Mouse (Mus musculus) limb, embryonic 11.5 days (tissue): ENCODE measurements around the gene Ddx28. TPM values are rescaled to one million over a fixed set of nuclear protein-coding genes. Genes with fewer than 3 reads are reported as not detected.
"Not testable (repeated sequence)": the region's sequence is repeated elsewhere in the genome, so short reads cannot be mapped to it uniquely, and the experiment has no call there.

ENCODE experiments used
- ATAC-seq: fragments of 200-750 bp; cut with Nextera tagmentation; 2 replicates; pipeline ENCODE4 v1.8.0; 2017; ENCODE audit warnings: low read depth; ENCODE audit not compliant: insufficient number of reproducible peaks, low FRiP score, low TSS enrichment
- DNase-seq: peaks from one replicate; pipeline ENCODE4 v3.0.0-alpha.2; 2015; ENCODE audit warnings: low spot score
- H3K27ac ChIP-seq: fragments of 300-500 bp; sonication (generic); replicated peaks from 2 replicates; pipeline ENCODE4 v1.5.1; 2014; ENCODE audit warnings: low read depth, mild to moderate bottlenecking, low read length
- H3K27me3 ChIP-seq: fragments of 300-500 bp; sonication (generic); 2 replicates; pipeline ENCODE4 v1.6.1; 2014; ENCODE audit warnings: mild to moderate bottlenecking, low read length, mixed read lengths; ENCODE audit not compliant: control insufficient read depth, insufficient read depth
- H3K36me3 ChIP-seq: fragments of 300-500 bp; sonication (generic); 2 replicates; pipeline ENCODE4 v1.6.1; 2014; ENCODE audit warnings: mild to moderate bottlenecking, low read length, moderate library complexity, mixed read lengths; ENCODE audit not compliant: control insufficient read depth, insufficient read depth
- H3K4me1 ChIP-seq: fragments of 300-500 bp; sonication (generic); 2 replicates; pipeline ENCODE4 v1.6.1; 2014; ENCODE audit warnings: low read length, mixed read lengths; ENCODE audit not compliant: control insufficient read depth, insufficient read depth
- H3K4me2 ChIP-seq: fragments of 300-500 bp; sonication (generic); 2 replicates; pipeline ENCODE4 v1.6.1; 2014; ENCODE audit warnings: low read depth, mild to moderate bottlenecking, moderate library complexity; ENCODE audit not compliant: severe bottlenecking
- H3K4me3 ChIP-seq: fragments of 300-500 bp; sonication (generic); 2 replicates; pipeline ENCODE4 v1.5.1; 2014; ENCODE audit warnings: low read depth, low read length
- H3K9ac ChIP-seq: fragments of 300-500 bp; sonication (generic); 2 replicates; pipeline ENCODE4 v1.6.1; 2014; ENCODE audit warnings: mild to moderate bottlenecking, low read length
- H3K9me3 ChIP-seq: fragments of 300-500 bp; sonication (generic); 2 replicates; pipeline ENCODE4 v1.6.1; 2016; ENCODE audit warnings: low read length; ENCODE audit not compliant: control insufficient read depth
- WGBS: fragments of 180-500 bp; shearing (Covaris S2); extraction: QIAGEN DNeasy Blood & Tissue Kit; methylation state at CpG from one replicate; pipeline ENCODE4 v1.1.7; 2014; 5-methylcytosine and 5-hydroxymethylcytosine counted together
- polyA plus RNA-seq: library from polyadenylated mRNA; unstranded; fragments of >200 nt; fragmentation: Nextera tagmentation; extraction: Ambion mirVana; gene quantifications from 2 replicates; pipeline ENCODE4 v1.2.1, GENCODE M21; 2014

Ddx28 gene
- polyA plus RNA-seq, 1 experiment from 2014 or later, result 23.1 TPM

DNA sequence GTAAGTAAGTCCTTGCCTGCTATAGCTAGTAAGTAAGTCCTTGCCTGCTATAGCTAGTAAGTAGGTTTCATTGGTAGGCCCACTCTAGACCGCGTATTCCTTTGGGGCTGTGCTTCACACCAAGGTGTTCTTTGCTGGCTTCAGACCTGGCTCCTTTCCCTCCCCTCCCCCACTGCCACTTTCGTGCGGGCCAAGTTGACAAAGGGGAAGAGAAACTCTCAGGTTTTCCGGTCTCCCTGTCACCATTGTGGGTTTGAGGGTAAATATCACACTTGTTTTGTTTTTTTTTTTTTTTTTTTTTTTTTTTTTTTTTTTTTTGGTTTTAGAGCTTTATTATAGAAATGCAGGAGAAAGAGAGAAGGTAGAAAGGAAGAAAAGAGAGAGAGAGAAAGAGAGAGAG lies 19.2 kb downstream of the Ddx28 start:
- Histone ChIP-seq H3K9me3 (no peaks in the 10 kb centered on the region), H3K27me3 (no peaks in the 10 kb centered on the region), H3K4me1 (no peaks in the 10 kb centered on the region), H3K9ac (no peak overlapping the region), H3K4me2 (no peak overlapping the region), H3K27ac (no peak overlapping the region), H3K4me3 (no peak overlapping the region), H3K36me3 (no peaks in the 10 kb centered on the region)
- 60% methylated on average over 5 of the region's 5 CpGs for WGBS
- ATAC-seq (no peak), DNase-seq (no peak)

- WGBS, result 95% methylated on average over 2 of the region's 2 CpGs
- no peaks in the 10 kb centered on the region for H3K4me1 ChIP-seq
Measured at GRCm38 (mm10) chr8:105991546-105991945, 20.1 kb downstream of the Ddx28 start.

DNA sequence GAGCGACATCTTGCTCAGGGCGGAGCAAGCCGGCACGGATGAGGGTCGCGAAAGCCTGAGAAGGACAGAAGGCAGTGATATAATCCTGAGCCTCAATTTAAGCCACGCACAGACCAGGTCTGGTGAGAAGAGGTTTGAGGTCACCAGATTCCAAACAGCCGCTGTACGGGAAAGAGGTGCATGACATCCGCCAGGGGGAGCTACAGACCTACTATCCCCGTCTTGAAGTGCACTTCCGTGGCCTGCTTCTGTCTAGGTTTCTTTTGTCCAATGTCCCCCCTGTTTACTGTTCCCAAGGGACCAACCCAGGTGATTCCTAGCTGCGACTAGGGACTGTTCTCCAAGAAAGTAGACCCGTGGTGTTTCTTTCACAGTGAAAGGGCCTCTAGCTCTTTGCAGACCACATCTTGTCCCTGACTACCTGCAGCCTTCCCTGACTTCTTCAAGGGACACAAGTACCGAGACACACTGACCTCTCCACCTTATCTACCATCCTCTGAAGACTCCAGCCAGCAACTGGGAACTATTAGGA lies 20.8 kb downstream of the Ddx28 start, which contains the start of gene Dus2:
Gene Dus2 (plus strand): TSS at position 482 of the 532 bp plus-strand sequence.
- Histone ChIP-seq H3K27ac (no peak within 1 kb of the TSS), H3K27me3 (no peaks in the 10 kb centered on the region), H3K36me3 (no peaks in the 10 kb centered on the region), H3K4me2 (no peak within 1 kb of the TSS; the same call in 1 of the 2 replicates), H3K4me1 (no peaks in the 10 kb centered on the region), H3K4me3 (no peak within 1 kb of the TSS), H3K9me3 (no peaks in the 10 kb centered on the region), H3K9ac (0 out of 2 replicates have a peak within 1 kb of the TSS, but pooled peaks have one; percentile 30)
- ATAC-seq, result 0 out of 2 replicates have a peak, but pooled peaks have one; percentile 54
- peak; percentile 91 for DNase-seq
- WGBS, result 10% methylated on average over 15 of the region's 15 CpGs

More at GRCm38 (mm10) chr8:105991546-105991945, 20.1 kb downstream of the Ddx28 start:
- Histone ChIP-seq H3K27ac (no peak overlapping the region), H3K9me3 (no peaks in the 10 kb centered on the region), H3K4me2 (no peak overlapping the region), H3K9ac (no peak overlapping the region), H3K36me3 (no peaks in the 10 kb centered on the region), H3K4me3 (no peak overlapping the region), H3K27me3 (no peaks in the 10 kb centered on the region)
- ATAC-seq (no peak), DNase-seq (no peak)

- ATAC-seq (no peak), DNase-seq (no peak)
- no peak overlapping the region for H3K4me2 ChIP-seq
- no peak overlapping the region for H3K27ac ChIP-seq
- whole genome bisulfite sequencing, result 88% methylated on average over 11 of the region's 11 CpGs
- no peaks in the 10 kb centered on the region for H3K4me1 ChIP-seq
- H3K36me3 ChIP-seq, result no peaks in the 10 kb centered on the region
- no peak overlapping the region for H3K9ac ChIP-seq
- no peaks in the 10 kb centered on the region for H3K27me3 ChIP-seq
- H3K9me3 ChIP-seq, result no peaks in the 10 kb centered on the region
- H3K4me3 ChIP-seq, result no peak overlapping the region
Measured at GRCm38 (mm10) chr8:105988546-105988945, 23.1 kb downstream of the Ddx28 start.

DNA sequence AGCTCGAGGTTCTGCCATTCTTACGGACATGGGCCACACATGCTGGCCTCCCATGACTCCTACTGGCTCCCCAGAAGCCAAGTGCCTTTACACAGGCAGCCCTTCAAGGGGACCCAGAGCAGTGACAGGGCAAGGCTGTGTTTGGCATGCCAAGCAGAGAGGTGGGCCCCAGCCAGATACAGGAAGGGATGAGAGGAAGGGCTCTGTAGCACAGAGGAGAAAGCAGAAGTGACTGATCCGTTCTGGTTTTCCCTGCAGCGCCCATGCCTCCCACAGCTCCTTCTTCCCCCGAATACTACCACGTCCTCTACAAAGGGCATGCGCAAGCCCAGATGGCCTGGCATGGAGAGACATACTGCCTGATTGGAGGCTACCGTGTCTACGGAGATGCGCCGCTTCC lies 28.3 kb downstream of the Ddx28 start:
- not testable (repeated sequence) for H3K4me2 ChIP-seq, H3K36me3 ChIP-seq, H3K27me3 ChIP-seq, H3K9me3 ChIP-seq, H3K4me1 ChIP-seq, H3K9ac ChIP-seq, H3K4me3 ChIP-seq, H3K27ac ChIP-seq, DNase-seq, ATAC-seq
- 81% methylated on average over 11 of the region's 11 CpGs for WGBS

DNA sequence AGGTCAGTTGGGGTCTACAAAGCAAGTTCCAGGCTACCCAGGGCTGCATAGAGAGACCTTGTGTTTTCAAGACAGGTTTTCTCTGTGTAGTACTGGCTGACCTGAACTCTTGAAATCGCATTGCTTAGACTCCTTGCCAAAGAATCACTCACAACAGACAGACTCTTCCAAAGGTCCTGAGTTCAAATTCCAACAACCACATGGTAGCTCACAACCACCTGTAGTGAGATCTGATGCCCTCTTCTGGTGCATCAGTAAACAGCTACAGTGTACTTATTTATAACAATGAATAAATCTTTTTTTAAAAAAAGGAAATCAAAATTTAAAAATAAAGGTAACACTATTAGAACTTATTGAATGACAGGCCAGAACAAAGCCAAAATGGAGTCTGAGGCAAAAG lies 30.5 kb downstream of the Ddx28 start:
- H3K4me1 ChIP-seq, result no peaks in the 10 kb centered on the region
- DNase-seq, result no peak
- no peak overlapping the region for H3K9ac ChIP-seq
- no peaks in the 10 kb centered on the region for H3K27me3 ChIP-seq
- H3K4me3 ChIP-seq, result no peak overlapping the region
- no peak overlapping the region for H3K27ac ChIP-seq
- ATAC-seq, result no peak
- no peak overlapping the region for H3K4me2 ChIP-seq
- no peaks in the 10 kb centered on the region for H3K9me3 ChIP-seq
- no peaks in the 10 kb centered on the region for H3K36me3 ChIP-seq
- 90% methylated on average over 1 of the region's 1 CpGs for WGBS

DNA sequence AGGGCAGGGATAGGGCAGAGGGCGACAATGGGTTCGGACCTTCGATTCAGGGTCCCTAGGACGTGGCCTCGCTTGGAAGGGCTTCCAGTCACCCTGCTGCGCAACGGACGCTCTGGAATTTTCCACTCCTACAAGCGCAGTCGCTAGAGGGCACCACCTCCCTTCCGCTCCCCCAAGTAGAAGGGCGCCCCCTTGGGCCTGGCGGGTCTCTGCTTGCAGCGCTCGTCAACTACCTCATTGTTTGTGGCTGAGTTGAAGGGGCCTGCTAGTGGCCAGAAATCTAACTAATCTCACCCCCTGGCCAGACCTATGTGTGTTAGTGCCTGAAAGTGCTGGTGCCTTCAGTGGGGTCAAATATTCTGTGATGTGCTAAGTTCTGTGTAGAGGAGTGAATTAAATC lies 32.4 kb downstream of the Ddx28 start, which contains the start of gene Dpep3:
Gene Dpep3 (minus strand): TSS at position 105 of the 400 bp plus-strand sequence.
- no peak within 1 kb of the TSS for H3K4me2 ChIP-seq
- H3K27ac ChIP-seq, result no peak within 1 kb of the TSS
- no peak for ATAC-seq
- no peak within 1 kb of the TSS for H3K9ac ChIP-seq
- no peak for DNase-seq
- no peak within 1 kb of the TSS for H3K4me3 ChIP-seq
- H3K36me3 ChIP-seq, result no peaks in the 10 kb centered on the region
- H3K9me3 ChIP-seq, result no peaks in the 10 kb centered on the region
- no peaks in the 10 kb centered on the region for H3K4me1 ChIP-seq
- WGBS, result 94% methylated on average over 15 of the region's 15 CpGs
- H3K27me3 ChIP-seq, result no peaks in the 10 kb centered on the region

- no peak for ATAC-seq
- Histone ChIP-seq H3K4me2 (no peak overlapping the region), H3K27ac (no peak overlapping the region), H3K27me3 (no peaks in the 10 kb centered on the region), H3K4me3 (no peak overlapping the region), H3K9ac (no peak overlapping the region), H3K36me3 (no peaks in the 10 kb centered on the region), H3K9me3 (no peaks in the 10 kb centered on the region), H3K4me1 (no peaks in the 10 kb centered on the region)
- 66% methylated on average over 7 of the region's 7 CpGs for WGBS
- DNase-seq, result no peak
Measured at GRCm38 (mm10) chr8:105975363-105975762, 36.3 kb downstream of the Ddx28 start.
